Mouse (Mus musculus): Measurements from ENCODE around the gene Plekhm3.

GRCm38 (mm10) chr1:64970685-64971084, 14.1 kb upstream of the Plekhm3 start:
- no peak for TF ChIP-seq CTCF (IDR thresholded peaks at IDR 0.05; ENCODE audit: low read depth)
- TF ChIP-seq EP300 (IDR thresholded peaks at IDR 0.05; ENCODE audit: low read depth) = no peak

All from heart, postnatal 0 days (tissue).